Mouse (Mus musculus) small intestine, adult 2 months (tissue): Measurements from ENCODE around the gene Ly9.

Source experiments
- CTCF ChIP-seq: fragments of 200-500 bp; IDR thresholded peaks from 2 replicates; pipeline ENCODE4 v1.5.1; 2012; ENCODE audit warnings: low read depth, mild to moderate bottlenecking, control low read depth, inconsistent platforms, low read length, moderate library complexity, mixed read lengths; ENCODE audit not compliant: insufficient replicate concordance, insufficient read length; ENCODE audit errors: extremely low read depth
- POLR2A ChIP-seq: fragments of 200-500 bp; IDR thresholded peaks from 2 replicates; pipeline ENCODE4 v1.6.1; 2012; ENCODE audit warnings: low read depth, mild to moderate bottlenecking, control low read depth, inconsistent platforms, low read length, moderate library complexity

GRCm38 (mm10) chr1:171610781-171611180 is 3.6 kb upstream of the Ly9 start:
- TF ChIP-seq POLR2A (no peak), CTCF (no peak)
